Mouse (Mus musculus) thymus, postnatal 0 days (tissue): ENCODE data around the gene Gm15097. TPM values are rescaled to one million over a fixed set of nuclear protein-coding genes. Genes with fewer than 3 reads are reported as not detected.
"Not testable (repeated sequence)": the region's sequence is repeated elsewhere in the genome, so short reads cannot be mapped to it uniquely, and the experiment has no call there.

Experiments
- DNase-seq: peaks from one replicate; pipeline ENCODE4 v3.0.0-alpha.2; 2015; ENCODE audit warnings: low spot score
- polyA plus RNA-seq: library from polyadenylated mRNA; unstranded; fragments of >200 nt; fragmentation: Nextera tagmentation; extraction: Ambion mirVana; gene quantifications from 2 replicates; pipeline ENCODE4 v1.2.1, GENCODE M21; 2015

The Gm15097 gene
- not detected in 2 replicates for polyA plus RNA-seq

DNA sequence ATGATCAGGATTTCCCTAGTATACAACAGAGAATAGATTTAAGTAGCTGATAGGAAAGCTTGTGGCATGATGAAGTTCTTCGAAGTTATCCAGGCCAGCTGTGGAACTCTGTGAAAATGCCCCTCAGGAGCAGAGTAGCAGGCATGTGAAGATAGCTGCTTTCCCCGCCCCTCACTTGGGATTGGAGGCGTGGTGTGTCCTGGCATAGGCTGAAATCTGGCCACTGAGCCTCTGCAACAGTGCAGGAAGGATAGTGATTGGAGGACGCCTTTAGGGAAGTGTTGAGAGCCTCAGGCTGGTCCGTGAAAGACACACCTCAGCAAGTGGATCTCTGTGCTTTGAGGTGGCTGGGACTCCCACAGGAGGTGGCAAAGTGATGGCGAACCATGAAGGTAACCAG is at the start of gene Gm15097:
Gene Gm15097 (plus strand): TSS at position 301 of the 400 bp plus-strand sequence.
- not testable (repeated sequence) for DNase-seq

DNA sequence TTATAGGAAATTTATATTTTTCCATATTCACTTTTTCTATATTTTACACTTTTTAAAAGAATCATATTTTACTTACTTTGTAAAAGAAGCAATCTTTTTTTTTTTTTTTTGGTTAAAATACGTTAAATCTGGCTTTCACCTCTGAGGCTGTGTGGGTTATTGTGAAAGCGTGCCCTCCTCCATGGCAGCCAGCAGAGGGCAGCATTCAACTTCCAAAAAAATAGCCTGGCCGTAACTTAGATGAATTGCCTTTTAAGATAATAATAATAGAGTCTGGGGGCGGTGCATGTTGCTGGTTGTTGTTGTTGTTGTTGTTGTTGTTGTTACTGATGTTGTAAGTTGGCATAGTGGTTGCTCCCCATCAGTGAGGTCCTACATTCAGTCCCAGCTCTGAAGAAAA is 21.4 kb upstream of the Gm15097 start:
- DNase-seq, result peak; percentile 1

DNA sequence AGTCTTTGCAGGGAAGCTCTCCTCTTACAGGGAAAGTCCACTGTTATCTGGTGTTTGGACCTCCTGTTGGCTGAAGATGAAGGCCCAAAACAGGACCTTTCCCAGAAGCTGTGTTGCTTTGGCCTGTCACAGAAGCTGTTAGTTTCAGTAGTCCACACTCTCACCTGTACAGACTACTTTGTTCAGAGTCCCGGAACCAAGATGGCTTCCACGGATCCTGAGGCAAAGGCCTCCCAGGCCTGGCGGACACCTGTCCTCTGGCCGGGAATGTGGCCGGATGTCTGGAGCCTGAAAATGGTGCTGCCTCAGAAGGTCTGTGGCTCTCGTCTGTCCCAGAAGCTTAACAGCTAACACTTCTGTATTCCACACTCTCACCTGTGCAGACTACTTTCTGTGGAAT is 26.9 kb downstream of the Gm15097 start:
- not testable (repeated sequence) for DNase-seq

Other genes starting within 250 kb of the Gm15097 start
- not detected in 2 replicates for gene Gm10439, start 189.9 kb upstream of the Gm15097 start, polyA plus RNA-seq
- gene Gm15091, start 157.2 kb downstream of the Gm15097 start, polyA plus RNA-seq, result not detected in 2 replicates